Mouse (Mus musculus) cortical plate, adult 2 months (tissue): ENCODE measurements around the gene Wdr41.

ENCODE experiments used
- CTCF ChIP-seq: fragments of 200-500 bp; IDR thresholded peaks from 2 replicates; pipeline ENCODE4 v1.5.1; 2011; ENCODE audit warnings: mild to moderate bottlenecking, control low read depth, low read length; ENCODE audit not compliant: insufficient read depth; ENCODE audit errors: extremely low read depth
- POLR2A ChIP-seq: fragments of 200-500 bp; IDR thresholded peaks from 2 replicates; pipeline ENCODE4 v1.6.1; 2011; ENCODE audit warnings: mild to moderate bottlenecking, low read length, control low read depth; ENCODE audit not compliant: insufficient read depth; ENCODE audit errors: extremely low read depth

DNA sequence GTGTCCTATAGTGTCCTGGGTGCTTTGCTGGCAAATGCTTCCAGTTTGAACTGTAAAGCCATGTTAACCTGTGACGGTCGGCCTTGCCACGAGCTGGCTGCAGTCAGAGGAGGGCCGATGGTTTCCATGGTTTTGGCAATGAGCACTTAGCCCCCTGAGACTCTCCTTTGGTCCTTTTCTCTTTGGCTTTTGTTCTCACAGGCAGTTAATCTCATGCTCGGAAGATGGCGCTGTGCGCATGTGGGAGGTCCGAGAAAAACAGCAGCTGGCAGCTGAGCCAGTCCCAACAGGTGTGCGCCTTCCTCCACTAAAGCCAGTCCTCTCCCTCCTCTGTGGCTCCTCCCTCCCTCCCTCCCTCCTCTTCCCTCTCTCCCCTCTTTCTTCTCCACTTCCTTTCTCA is 41.8 kb downstream of the Wdr41 start:
- no peak for TF ChIP-seq POLR2A
- peak; percentile 86 for TF ChIP-seq CTCF
